8 mouse cellular contexts compared by ENCODE assay signal in genomic region chr13:80709531-80710306, GRCm38 (mm10).
DNase-seq lines count a peak whose midpoint lies in the region; ATAC-seq lines count a peak whose summit lies in the region.

No protein-coding gene starts in this region.

- ATAC-seq in megakaryocyte progenitor cell, adult 5-6 weeks (replicated peaks; ENCODE audit: poor library complexity): peak; percentile 87

- peak; percentile 20 to 27 for DNase-seq in cerebellum, postnatal 36 days
- DNase-seq in cerebellum, adult 8-10 months: no peak
- DNase-seq in brain, embryonic 18.5 days (ENCODE audit: low read depth, low spot score): peak; percentile 12
- DNase-seq in frontal cortex, postnatal 25 days (ENCODE audit: low spot score in 2 of 2): peak; percentile 4 to 10
- DNase-seq in testis, postnatal 14 days (ENCODE audit: low spot score): no peak
- DNase-seq in spleen, postnatal 14 days (ENCODE audit: low spot score in 2 of 2): no peak
- no peak for DNase-seq in urinary bladder, postnatal 10 days (ENCODE audit: low spot score)

Comparison
In these comparisons a context has a peak if more than half of its experiments do, and no peak if none do; other contexts are left out.
1. DNase-seq: peak in cerebellum, postnatal 36 days (2 of 2), brain, embryonic 18.5 days (single experiment) and frontal cortex, postnatal 25 days (2 of 2); none in cerebellum, adult 8-10 months (single experiment), testis, postnatal 14 days (single experiment), spleen, postnatal 14 days (0 of 2) and urinary bladder, postnatal 10 days (single experiment).